Mouse (Mus musculus) stomach, postnatal 0 days (tissue): Measurements from ENCODE around the gene Sox5. TPM values are rescaled to one million over a fixed set of nuclear protein-coding genes. Genes with fewer than 3 reads are reported as not detected.

Source experiments
- ATAC-seq: fragments of 200-750 bp; cut with Nextera tagmentation; 2 replicates; pipeline ENCODE4 v1.8.0; 2017; ENCODE audit not compliant: low FRiP score, low TSS enrichment
- DNase-seq: peaks from one replicate; pipeline ENCODE4 v3.0.0-alpha.2; 2016; ENCODE audit warnings: low spot score
- H3K27ac ChIP-seq: fragments of 300-500 bp; sonication (generic); replicated peaks from 2 replicates; pipeline ENCODE4 v1.5.1; 2014; ENCODE audit warnings: mild to moderate bottlenecking, control low read depth
- H3K27me3 ChIP-seq: fragments of 300-500 bp; sonication (generic); 2 replicates; pipeline ENCODE4 v1.6.1; 2014; ENCODE audit warnings: low read length; ENCODE audit not compliant: control insufficient read depth, insufficient read depth
- H3K36me3 ChIP-seq: fragments of 300-500 bp; sonication (generic); 2 replicates; pipeline ENCODE4 v1.6.1; 2014; ENCODE audit warnings: low read length, mixed read lengths; ENCODE audit not compliant: control insufficient read depth, insufficient read depth
- H3K4me1 ChIP-seq: fragments of 300-500 bp; sonication (generic); replicated peaks from 2 replicates; pipeline ENCODE4 v1.6.1; 2014; ENCODE audit warnings: antibody characterized with exemption; ENCODE audit not compliant: control insufficient read depth, insufficient read depth
- H3K4me2 ChIP-seq: fragments of 300-500 bp; sonication (generic); replicated peaks from 2 replicates; pipeline ENCODE4 v1.6.1; 2014; ENCODE audit warnings: low read depth, mild to moderate bottlenecking, control low read depth, moderate library complexity
- H3K4me3 ChIP-seq: fragments of 300-500 bp; sonication (generic); 2 replicates; pipeline ENCODE4 v1.5.1; 2014; ENCODE audit warnings: low read depth, low read length, control low read depth
- H3K9ac ChIP-seq: fragments of 300-500 bp; sonication (generic); 2 replicates; pipeline ENCODE4 v1.6.1; 2014; ENCODE audit warnings: mild to moderate bottlenecking, low read length, control low read depth, mixed read lengths
- H3K9me3 ChIP-seq: fragments of 300-500 bp; sonication (generic); 2 replicates; pipeline ENCODE4 v1.6.1; 2016; ENCODE audit warnings: low read length; ENCODE audit not compliant: control insufficient read depth
- CTCF ChIP-seq: IDR thresholded peaks from 2 replicates; pipeline ENCODE4 v1.5.1; 2016; ENCODE audit warnings: antibody characterized with exemption, low read depth, mild to moderate bottlenecking, moderate library complexity
- EP300 ChIP-seq: optimal IDR thresholded peaks from 2 replicates; pipeline ENCODE3; 2016; ENCODE audit warnings: antibody characterized with exemption
- WGBS: fragments of 180-500 bp; shearing (Covaris S2); extraction: QIAGEN DNeasy Blood & Tissue Kit; methylation state at CpG from one replicate; pipeline ENCODE4 v1.1.7; 2014; 5-methylcytosine and 5-hydroxymethylcytosine counted together
- polyA plus RNA-seq: library from polyadenylated mRNA; unstranded; fragments of >200 nt; fragmentation: Nextera tagmentation; extraction: Ambion mirVana; gene quantifications from 2 replicates; pipeline ENCODE4 v1.2.1, GENCODE M21; 2015

Sox5 gene
- polyA plus RNA-seq, 1 experiment from 2014 or later: 9.8 TPM

GRCm38 (mm10) chr6:144154892-144155424 lies 626.8 kb downstream of the Sox5 start:
- Histone ChIP-seq H3K27ac (no peak overlapping the region), H3K9ac (no peak overlapping the region), H3K27me3 (no peaks in the 10 kb centered on the region), H3K4me2 (no peak overlapping the region), H3K4me3 (no peak overlapping the region), H3K36me3 (no peaks in the 10 kb centered on the region), H3K9me3 (no peaks in the 10 kb centered on the region), H3K4me1 (no peaks in the 10 kb centered on the region)
- no peak for DNase-seq
- 60% methylated on average over 9 of the region's 9 CpGs for WGBS
- TF ChIP-seq CTCF (no peak), EP300 (no peak)
- ATAC-seq: no peak

GRCm38 (mm10) chr6:144151957-144152356 lies 629.8 kb downstream of the Sox5 start:
- ATAC-seq: no peak

GRCm38 (mm10) chr6:144151075-144151474 lies 630.7 kb downstream of the Sox5 start:
- WGBS: 69% methylated on average over 10 of the region's 10 CpGs
- TF ChIP-seq EP300 (no peak), CTCF (no peak)
- no peaks in the 10 kb centered on the region for H3K27me3 ChIP-seq

More at GRCm38 (mm10) chr6:144151957-144152356, 629.8 kb downstream of the Sox5 start:
- H3K9ac ChIP-seq: no peak overlapping the region
- H3K27ac ChIP-seq: no peak overlapping the region
- no peaks in the 10 kb centered on the region for H3K4me1 ChIP-seq
- TF ChIP-seq CTCF: no peak
- no peak for TF ChIP-seq EP300
- 52% methylated on average over 3 of the region's 3 CpGs for WGBS
- H3K27me3 ChIP-seq: no peaks in the 10 kb centered on the region
- no peak overlapping the region for H3K4me2 ChIP-seq
- DNase-seq: no peak
- no peaks in the 10 kb centered on the region for H3K36me3 ChIP-seq
- H3K9me3 ChIP-seq: no peaks in the 10 kb centered on the region
- no peak overlapping the region for H3K4me3 ChIP-seq

GRCm38 (mm10) chr6:144137397-144137796 lies 644.4 kb downstream of the Sox5 start:
- no peak overlapping the region for H3K4me3 ChIP-seq
- no peaks in the 10 kb centered on the region for H3K4me1 ChIP-seq
- no peaks in the 10 kb centered on the region for H3K9me3 ChIP-seq
- TF ChIP-seq CTCF (no peak), EP300 (no peak)
- 81% methylated on average over 5 of the region's 5 CpGs for WGBS
- no peak overlapping the region for H3K4me2 ChIP-seq
- no peaks in the 10 kb centered on the region for H3K27me3 ChIP-seq
- ATAC-seq: no peak
- H3K27ac ChIP-seq: no peak overlapping the region
- DNase-seq: no peak
- H3K9ac ChIP-seq: no peak overlapping the region
- H3K36me3 ChIP-seq: no peaks in the 10 kb centered on the region

More at GRCm38 (mm10) chr6:144151075-144151474, 630.7 kb downstream of the Sox5 start:
- H3K27ac ChIP-seq: no peak overlapping the region
- no peak for ATAC-seq
- H3K36me3 ChIP-seq: no peaks in the 10 kb centered on the region
- H3K9ac ChIP-seq: no peak overlapping the region
- no peak overlapping the region for H3K4me3 ChIP-seq
- H3K9me3 ChIP-seq: no peaks in the 10 kb centered on the region
- no peak for DNase-seq
- no peak overlapping the region for H3K4me2 ChIP-seq
- no peaks in the 10 kb centered on the region for H3K4me1 ChIP-seq

- no peak for DNase-seq
These were observed 644.9 kb downstream of the Sox5 start for GRCm38 (mm10) chr6:144136894-144137293.

GRCm38 (mm10) chr6:144129927-144130326 lies 651.9 kb downstream of the Sox5 start:
- no peak for TF ChIP-seq CTCF
- TF ChIP-seq EP300: no peak
- no peak overlapping the region for H3K4me2 ChIP-seq
- ATAC-seq (no peak), DNase-seq (no peak)
- 87% methylated on average over 12 of the region's 12 CpGs for WGBS
- H3K9me3 ChIP-seq: no peaks in the 10 kb centered on the region
- H3K4me3 ChIP-seq: no peak overlapping the region
- no peak overlapping the region for H3K9ac ChIP-seq
- no peaks in the 10 kb centered on the region for H3K36me3 ChIP-seq
- no peak overlapping the region for H3K27ac ChIP-seq
- no peaks in the 10 kb centered on the region for H3K4me1 ChIP-seq
- H3K27me3 ChIP-seq: no peaks in the 10 kb centered on the region

More at GRCm38 (mm10) chr6:144136894-144137293, 644.9 kb downstream of the Sox5 start:
- Histone ChIP-seq H3K9ac (no peak overlapping the region), H3K36me3 (no peaks in the 10 kb centered on the region), H3K4me2 (no peak overlapping the region), H3K27me3 (no peaks in the 10 kb centered on the region), H3K4me3 (no peak overlapping the region), H3K9me3 (no peaks in the 10 kb centered on the region), H3K27ac (no peak overlapping the region), H3K4me1 (no peaks in the 10 kb centered on the region)
- no peak for ATAC-seq
- 81% methylated on average over 4 of the region's 4 CpGs for WGBS
- TF ChIP-seq CTCF (no peak), EP300 (no peak)
